Mouse (Mus musculus): ENCODE measurements around the gene Glod4.

Gene Glod4

DNA sequence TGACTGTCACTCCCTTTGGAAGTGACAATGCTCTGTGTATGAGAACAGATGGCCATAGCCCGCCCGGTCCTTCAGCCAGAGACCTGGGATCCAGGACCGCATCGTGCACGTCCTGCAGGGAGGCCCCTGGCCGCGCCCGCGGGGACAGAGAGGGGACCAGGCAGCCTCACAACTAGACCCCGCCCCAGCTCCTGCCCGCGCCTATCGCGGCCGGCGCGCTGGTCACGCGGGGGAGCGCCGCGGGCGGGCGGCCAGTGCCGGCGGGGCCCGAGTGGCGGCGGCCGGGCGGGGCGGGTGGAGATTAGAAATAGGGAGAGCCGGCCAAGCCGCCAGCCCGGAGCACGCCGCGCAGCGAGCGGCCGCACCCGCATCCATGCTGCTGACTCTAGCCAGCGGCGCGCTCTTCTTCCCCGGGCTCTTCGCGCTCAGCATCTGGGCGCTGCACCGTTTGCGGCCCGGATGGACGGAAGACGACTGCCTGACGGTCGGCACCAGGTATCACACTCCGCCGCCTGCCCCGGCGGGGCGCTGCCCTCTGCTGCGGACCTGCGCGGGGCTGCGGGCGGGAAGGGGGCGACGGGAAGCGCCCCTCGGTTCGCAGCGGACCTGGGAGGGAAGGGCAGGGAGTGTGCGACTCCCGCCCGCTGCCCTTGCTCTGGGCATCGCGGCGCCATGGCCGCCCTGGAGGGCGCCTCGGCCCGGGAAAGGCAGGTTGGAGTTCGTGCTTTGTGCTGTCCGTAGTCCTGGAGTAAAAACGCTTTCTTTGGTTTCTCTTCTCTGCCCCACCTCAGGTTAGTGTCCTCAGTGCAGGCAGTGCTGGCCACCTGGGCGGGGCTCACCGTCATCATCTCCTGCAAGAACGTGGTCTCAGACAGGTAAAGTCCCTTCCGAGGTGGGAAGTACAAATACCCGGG, 41.5 kb downstream of the Glod4 start:
- peak; percentile 88 for DNase-seq (ENCODE audit: low spot score)

DNA sequence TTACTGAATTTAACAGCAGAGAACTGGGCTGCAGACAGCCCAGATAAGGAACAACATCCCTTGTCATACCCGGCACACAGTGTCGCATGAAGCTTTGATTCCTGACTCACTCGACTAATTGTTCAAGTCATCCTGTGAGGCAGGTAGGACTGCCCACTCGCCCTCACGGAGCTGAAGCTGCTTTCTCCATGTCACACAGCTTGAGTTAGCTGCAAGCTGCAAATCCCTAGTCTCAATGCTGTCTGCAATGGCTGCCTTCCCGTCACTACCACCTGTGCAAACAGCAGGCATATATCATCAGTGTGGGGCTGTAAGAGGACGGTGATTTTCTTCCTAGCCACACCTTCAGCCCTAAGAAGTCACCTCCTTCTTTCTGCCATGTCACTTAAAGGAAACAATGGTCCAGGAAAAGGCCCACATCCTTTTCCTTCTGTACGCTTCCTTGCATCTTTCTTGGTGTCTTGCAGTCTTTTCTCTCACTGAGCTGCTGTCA, 46.5 kb downstream of the Glod4 start:
- no peak for DNase-seq (ENCODE audit: low spot score)

DNA sequence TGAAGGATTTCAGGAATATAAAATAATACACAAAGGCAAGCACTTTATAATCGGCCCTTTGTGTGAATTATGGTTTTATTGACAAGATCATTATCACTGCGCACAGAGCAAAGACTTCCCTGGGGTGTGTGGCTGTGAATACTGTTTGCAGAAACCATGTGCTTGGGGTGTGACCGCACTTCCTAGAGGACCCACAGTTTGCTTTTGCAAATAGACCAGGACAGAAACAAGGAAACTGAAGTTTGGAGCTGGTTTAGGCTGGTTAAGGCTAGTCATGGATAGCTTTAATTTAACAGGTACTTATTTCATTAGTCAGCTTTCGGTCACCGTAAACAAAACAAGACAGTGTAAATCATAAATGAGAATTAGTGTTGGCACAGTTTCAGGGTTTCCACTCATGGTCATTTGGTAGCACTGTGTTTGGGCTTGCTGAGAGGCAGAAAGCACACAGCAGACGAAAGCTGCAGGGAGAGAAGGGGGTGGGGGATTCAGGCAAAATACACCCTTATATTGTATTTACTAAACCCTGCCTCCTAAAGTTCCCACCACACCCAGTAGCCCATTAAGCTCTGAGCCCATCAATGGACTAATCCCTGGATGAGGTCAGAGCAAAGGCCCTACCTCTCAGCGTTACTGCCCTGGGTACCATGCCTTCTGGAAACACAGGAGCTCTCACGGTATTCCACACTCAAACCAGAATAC, 47.1 kb downstream of the Glod4 start:
- DNase-seq (ENCODE audit: low spot score) = no peak

DNA sequence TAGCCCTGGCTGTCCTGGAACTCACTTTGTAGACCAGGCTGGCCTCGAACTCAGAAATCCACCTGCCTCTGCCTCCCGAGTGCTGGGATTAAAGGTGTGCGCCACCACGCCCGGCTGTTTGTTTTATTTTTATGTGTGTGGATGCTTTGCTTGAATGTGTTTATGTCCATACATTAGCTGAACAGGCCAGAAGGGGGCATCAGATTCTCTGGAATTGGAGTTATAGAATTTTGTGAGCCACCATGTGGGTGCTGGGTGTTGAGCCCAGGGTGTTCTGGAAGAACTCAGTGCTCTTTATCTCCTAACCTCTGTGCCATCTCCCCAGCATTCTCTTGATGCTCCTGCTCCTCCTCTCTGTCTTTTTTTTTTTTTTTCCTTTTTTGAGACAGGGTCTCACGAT, 56.6 kb downstream of the Glod4 start:
- no peak for DNase-seq (ENCODE audit: low spot score)

DNA sequence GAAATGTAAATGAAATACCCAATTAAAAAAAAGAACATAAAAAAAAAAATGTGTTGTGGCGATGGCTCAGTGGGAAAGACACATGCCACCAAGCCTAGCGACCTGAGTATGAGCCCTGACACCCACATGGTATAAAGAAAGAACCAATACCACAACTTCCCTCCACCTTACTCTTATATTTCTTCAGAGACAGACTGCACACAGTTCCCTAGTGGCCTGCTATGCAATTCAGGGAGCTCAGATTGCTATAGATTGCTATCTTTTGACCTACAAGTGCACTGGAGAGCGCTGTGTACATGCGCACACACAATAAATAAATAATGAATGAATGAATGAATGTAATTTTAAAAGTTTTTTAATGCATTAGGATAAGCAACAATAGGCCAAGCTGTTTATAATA, 59.8 kb downstream of the Glod4 start:
- DNase-seq (ENCODE audit: low spot score) = no peak

DNA sequence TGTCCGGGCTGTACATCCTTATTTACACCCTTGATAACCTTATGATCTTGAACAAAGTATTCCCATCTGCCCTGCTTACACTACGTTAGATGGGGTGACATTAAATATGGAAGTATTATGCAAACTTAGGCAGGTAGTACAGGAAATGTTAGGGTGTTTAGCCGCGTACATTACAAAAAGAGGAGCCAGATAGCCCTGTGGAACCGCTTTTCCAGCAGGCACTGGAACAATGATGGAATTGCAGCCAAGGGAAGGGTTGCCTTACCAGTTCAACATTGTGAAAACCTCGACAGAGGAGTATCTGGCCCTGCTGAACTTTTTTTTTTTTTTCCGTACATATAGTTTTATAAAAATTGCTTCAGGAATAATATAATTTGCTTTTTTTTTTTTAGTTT, 63.4 kb downstream of the Glod4 start:
- DNase-seq (ENCODE audit: low spot score) = no peak

DNA sequence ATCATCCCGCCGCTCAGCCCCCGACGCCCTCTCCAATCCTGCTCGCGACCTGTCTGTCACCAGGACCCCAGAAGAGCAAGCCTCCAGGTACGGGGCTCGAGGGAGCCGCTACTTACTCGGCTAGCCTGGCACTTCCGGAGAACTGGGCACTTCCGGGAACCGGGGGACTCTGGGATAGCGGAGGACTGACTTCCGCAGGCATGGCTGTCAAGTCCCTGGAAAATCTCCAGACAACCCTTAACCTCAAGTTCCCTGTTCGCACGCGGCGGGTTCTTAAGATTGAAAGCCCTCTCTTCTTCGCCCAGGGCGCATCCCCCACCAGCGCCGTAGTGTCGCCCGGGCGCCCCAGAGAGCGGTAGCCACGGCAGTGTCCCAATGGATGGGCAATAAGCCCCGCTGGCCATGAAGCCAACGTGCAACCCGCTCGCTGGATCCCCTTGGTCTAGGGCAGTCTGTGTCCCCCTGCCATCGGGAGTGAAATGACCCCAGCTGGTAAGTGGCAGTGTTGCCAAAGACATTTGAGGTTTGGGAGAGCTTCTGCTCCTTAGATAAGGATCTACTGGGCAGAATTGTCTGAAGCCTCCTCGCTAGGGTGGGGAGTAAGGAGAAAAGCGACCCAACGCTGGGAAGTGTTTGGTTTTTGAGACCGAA, 63.9 kb downstream of the Glod4 start, which contains the start of the genes Vps53 and Fam57a:
TSS of gene Vps53 (minus strand) at position 153 of the 651 bp plus-strand sequence.
TSS of gene Fam57a (plus strand) at position 177 of the 651 bp plus-strand sequence.
- peak; percentile 88 for DNase-seq (ENCODE audit: low spot score)

DNA sequence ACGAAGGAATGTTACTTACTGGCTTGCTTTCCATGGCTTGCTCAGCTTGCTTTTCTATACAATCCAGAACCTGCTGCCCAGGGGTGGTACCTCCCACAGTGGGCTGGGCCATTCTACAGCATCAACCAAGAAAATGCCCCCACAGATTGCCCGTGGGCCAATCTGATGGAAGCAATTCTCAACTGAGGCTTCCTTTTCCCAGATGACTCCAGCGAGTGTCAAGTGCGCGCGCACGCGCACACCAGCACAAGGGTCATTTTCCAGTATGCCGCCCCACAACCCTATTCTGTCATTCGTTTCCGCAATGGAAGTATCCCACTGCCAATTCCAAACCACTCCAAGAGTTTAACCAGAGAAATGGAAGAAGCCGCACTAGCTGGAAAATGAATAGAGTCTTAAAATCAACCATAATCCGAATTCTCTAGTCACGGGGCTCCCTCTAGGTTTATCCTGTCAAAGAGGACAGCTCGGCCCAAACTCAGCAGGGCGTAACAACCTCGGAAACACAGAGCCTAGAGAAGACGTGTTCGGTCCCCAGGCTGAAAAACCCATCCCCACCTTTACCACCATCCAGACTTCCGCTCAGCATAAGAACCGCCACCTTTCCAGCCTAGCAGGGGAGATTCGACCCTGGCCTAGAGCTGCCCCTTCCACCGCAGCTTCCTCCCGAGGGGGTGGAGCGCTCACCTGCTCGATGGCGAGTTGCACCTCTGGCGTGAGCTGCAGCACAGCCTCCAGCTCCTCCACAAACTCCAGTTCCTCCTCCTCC, 64.6 kb downstream of the Glod4 start:
- DNase-seq (ENCODE audit: low spot score) = peak; percentile 48

DNA sequence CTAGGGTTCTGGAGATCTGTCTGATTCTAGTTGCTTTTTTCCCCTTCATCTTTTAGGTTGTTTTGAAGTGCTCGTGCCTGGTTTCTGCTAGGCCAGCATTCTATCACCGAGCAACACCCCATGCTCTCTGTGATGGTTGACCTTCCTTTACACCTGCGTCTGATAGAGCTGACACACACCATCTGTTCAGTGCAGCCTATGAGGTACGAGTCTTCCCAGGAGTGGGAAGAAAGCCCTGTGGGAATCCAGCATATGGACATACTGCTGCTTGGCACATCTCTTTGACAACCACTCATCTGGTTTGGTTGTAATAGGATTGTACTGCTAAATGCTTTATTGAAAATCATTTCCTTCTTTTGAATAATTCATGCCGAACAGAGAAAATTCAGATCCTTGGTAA, 73.3 kb downstream of the Glod4 start:
- DNase-seq (ENCODE audit: low spot score) = no peak

DNA sequence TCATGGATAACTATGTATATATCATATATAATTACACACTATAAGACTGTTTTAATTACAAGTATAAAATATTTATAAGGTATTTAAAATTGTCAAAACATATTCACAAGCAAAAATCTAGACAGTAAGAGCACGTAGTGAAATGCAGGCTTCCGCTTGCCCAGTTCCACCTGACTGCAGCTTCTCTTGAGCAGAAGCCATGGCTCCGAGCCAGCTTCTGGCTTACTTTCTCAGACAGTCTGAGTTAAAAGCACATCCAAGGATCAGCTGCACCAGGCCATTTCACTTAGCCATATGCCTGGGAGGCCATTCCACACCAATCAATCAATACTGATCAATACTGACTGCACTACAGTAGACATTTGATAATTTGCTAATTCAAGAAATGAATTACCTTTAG, 74.5 kb downstream of the Glod4 start:
- DNase-seq (ENCODE audit: low spot score) = no peak

DNA sequence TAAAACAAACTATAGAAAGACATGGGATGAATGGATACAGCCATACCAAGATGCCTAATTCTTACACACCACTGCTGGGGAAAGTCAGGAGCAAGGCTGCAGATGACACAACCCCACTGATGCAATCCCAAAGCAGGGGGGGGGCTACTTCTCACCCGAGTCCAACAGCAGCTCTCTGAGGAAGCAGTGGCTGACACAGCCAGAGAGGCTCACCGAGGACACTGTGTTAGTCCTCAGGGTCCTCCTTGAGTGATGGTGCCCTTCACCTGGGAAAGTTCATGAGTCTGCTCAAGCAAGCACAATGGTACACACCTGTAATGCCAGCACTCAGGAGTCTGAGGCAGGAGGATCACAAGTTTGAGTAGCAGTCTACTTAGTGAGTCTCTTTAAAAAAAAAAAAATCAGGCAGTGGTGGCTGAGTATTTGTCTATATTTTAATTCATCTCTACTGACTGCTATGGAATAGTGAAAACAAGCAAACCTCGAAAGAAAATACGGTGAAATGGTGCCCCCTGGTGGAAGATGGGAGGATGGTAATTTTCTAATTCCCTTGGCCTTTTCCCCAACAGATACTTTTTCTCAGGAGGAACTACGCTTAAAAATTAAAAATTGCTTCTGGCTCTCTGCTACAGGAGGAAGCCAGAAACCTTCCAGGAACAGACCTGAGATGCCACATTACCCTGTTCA, 76.3 kb downstream of the Glod4 start:
- peak; percentile 81 for DNase-seq (ENCODE audit: low spot score)

DNA sequence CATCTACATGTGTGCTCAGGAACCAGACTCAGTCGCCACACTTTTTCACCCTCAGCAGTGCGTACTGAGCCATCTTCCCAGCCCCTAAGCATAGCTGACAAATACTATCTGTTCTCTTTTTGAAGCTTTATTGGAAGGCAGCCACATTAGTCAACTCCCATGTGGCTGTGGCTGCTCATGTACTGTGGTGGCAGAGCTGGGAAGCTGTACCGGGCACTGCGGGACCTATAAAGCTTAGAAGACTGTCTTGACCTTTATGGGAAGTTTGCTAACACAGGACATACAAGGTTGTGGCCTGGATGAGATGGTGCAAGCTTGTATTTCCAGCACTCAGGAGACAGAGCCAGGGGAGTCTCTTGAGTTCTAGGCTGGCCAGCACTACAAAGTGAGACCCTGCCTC, 76.9 kb downstream of the Glod4 start:
- DNase-seq (ENCODE audit: low spot score) = no peak

DNA sequence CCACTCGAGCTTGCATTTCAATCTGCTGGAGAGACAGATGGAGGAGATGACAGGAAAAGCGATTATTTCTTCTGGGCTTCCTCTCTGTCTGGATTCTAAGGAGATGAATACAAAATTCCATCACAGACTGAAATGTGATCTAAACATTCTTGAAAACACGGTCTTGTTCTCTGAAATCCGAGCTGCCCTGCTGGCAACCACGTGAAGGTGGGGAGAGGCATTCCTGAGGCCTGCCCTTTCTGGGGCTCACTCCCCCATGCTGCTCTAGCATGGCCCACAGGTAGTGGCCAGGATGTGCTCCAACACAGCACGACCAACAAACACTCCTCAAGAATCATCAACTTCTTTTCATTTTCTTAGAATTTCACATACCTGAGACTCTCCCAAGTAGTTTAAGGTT, 83.3 kb downstream of the Glod4 start:
- DNase-seq (ENCODE audit: low spot score) = no peak

DNA sequence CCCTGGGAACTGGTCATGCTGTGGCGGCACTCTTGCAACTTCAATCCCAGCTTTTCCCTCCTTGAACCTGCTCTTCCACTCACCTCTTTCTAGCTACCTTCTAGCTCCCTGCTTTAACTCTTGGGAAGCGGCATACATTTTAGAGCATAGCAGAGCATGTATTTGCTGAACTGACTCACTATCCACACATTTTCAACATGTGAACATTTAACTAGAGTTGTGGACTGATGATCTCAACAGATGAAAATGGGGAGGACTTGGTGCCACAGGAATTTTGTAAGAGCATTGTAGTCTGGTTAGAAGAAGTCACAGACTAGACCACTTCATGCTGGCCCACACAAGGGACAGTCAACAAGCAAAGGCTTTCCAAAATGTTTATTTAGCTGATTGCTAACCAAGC, 85.2 kb downstream of the Glod4 start:
- DNase-seq (ENCODE audit: low spot score) = no peak

DNA sequence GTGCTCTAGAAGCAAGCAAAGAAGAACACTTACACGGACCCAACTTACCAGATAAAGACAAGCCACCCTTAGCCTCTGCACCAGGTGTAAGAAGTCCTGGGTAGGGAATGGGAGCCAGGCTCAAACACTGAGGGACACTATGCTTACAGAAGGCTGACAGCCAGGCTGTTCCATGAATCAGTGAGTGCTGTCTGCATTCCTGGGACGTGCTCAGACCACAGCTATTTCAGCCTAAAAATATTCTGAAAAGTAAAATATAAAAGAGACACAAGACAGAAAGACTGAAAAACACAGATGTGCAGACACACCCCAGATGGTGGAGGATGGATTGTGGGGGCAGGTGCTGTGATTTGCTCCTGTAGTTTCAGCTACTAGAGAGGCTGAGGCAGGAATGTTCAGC, 88.7 kb downstream of the Glod4 start:
- DNase-seq (ENCODE audit: low spot score) = no peak

DNA sequence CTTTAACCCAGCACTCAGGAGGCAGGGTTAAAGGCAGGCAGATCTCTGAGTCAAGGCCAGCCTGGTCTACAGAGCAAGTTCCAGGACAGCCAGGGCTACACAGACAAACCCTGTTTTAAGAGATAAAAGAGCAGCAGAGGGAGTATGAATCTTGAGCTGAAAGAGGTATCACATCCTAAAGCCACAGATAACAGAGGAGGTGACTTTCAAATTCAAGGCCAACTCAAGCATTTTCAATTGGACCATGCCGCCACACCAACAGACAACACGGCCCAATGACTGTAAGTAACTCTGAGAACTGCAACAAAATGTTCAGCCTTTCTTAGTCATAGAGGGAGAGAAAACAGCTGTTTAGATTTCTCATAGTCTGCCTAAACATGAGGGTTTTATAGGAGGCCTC, 89.3 kb downstream of the Glod4 start:
- DNase-seq (ENCODE audit: low spot score) = no peak

DNA sequence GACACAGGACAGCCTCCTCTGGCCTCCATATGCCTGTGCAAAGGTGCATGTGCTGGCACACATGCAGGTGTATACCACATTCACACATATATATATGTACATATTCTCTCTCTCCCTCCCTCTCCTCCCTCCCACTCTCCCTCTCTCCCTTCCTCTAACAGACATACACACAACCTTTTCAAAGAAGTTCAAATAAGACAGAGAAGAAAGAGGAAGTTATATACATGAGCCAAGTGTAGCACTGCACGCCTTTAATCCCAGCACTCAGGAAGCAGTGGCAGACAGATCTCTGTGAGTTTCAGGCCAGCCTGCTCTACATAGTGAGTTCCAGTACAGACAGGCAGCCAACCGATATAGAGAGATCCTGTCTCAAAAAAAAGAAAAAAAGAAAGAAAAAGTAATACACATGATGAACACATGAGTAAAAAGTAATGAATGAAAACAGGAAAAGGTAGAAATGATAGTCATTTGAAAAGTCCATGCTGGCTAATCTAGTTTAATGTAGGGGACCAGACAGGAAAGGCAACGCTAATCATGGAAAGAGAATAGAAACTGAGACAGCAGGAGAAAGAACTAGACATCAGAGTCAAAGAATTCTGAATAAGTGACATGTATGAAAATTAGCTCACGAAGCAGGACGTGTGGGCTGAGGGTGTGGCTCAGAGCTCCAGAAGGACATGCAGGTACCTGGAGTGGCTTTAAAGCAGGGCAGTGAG, 90.1 kb downstream of the Glod4 start:
- no peak for DNase-seq (ENCODE audit: low spot score)

DNA sequence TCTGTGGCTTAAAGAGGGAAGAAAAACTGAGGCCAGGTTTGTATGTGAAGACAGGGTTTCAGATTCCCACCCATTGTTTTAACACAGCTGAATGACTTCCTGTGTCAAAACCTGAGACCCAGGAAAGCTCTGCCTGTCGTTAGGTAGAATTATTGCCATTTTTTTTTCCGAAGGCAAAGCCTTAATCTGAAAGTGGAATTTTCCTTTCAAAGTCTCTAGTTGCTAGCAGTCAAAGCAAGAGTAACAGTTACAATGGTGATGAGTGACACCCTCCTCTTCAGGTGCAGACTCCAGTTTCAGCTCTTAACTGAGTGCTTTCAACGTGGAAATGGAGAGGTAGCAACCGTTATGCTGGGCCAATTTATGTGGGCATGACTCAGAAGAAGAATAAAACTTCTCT, 92.5 kb downstream of the Glod4 start:
- no peak for DNase-seq (ENCODE audit: low spot score)

DNA sequence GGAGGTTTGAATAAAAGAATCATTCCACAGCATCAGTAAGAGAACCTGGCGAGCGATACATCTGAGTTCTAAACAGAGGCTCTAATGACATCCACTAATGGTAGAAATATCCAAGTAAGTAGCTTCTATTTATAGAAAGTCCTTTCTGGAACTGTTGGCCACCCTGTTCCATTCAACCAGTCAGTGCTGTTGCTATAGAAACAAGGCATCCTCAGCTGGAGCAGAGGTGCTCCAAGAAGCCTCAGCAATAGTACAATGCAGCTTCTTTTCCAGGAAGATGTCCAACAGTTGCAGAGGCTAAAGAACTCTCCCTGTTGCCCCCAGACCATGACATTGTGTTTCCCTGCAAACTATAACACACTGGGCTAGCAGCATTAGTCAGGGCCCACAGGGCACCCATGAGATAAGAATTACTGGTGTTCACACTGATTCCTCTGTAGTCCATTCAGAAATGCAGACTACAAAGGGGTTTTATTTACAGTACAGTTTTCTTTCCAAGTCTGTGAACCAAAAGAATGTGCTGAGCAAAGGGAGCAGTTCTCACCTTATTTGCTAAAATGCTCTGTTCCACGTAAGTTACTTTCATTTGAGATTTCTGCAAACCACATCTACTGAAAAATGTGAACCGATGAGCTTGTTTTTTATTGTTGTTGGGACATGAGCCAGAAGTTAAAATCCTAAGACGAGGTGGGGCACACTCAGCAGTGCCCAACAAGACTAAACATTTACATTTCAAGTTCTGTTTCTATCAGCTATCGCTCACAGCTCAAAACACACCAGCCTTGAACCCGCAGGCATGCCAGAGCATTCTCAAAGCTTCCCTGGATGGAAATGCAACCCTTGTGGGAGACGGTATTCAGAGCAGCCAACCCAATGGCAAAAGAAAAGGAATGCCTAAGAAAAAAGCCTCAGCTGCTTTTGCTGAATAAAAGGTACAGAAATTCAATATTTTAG, 95.2 kb downstream of the Glod4 start:
- DNase-seq (ENCODE audit: low spot score) = no peak

Data from testis, postnatal 10 days (tissue).